Mouse (Mus musculus) intestine, embryonic 15.5 days (tissue): ENCODE data around the gene Ear1. TPM values are rescaled to one million over a fixed set of nuclear protein-coding genes. Genes with fewer than 3 reads are reported as not detected.
A peak's percentile ranks its signal among the peaks of the same experiment; 100 is the strongest.
"Not testable (repeated sequence)": the region's sequence is repeated elsewhere in the genome, so short reads cannot be mapped to it uniquely, and the experiment has no call there.

ENCODE experiments used
- ATAC-seq: fragments of 200-750 bp; cut with Nextera tagmentation; 2 replicates; pipeline ENCODE4 v1.8.0; 2017; ENCODE audit warnings: moderate TSS enrichment, moderate library complexity
- H3K27ac ChIP-seq: fragments of 300-500 bp; sonication (generic); 2 replicates; pipeline ENCODE4 v1.5.1; 2015; ENCODE audit warnings: mild to moderate bottlenecking, inconsistent platforms
- H3K27me3 ChIP-seq: fragments of 300-500 bp; sonication (generic); replicated peaks from 2 replicates; pipeline ENCODE4 v1.6.1; 2015; ENCODE audit warnings: inconsistent platforms
- H3K36me3 ChIP-seq: fragments of 300-500 bp; sonication (generic); 2 replicates; pipeline ENCODE4 v1.6.1; 2015; ENCODE audit warnings: inconsistent platforms
- H3K4me1 ChIP-seq: fragments of 300-500 bp; sonication (generic); replicated peaks from 2 replicates; pipeline ENCODE4 v1.6.1; 2015; ENCODE audit warnings: inconsistent platforms
- H3K4me2 ChIP-seq: fragments of 300-500 bp; sonication (generic); replicated peaks from 2 replicates; pipeline ENCODE4 v1.6.1; 2015; ENCODE audit warnings: mild to moderate bottlenecking, inconsistent platforms
- H3K4me3 ChIP-seq: fragments of 300-500 bp; sonication (generic); replicated peaks from 2 replicates; pipeline ENCODE4 v1.5.1; 2015; ENCODE audit warnings: inconsistent platforms
- H3K9ac ChIP-seq: fragments of 300-500 bp; sonication (generic); 2 replicates; pipeline ENCODE4 v1.6.1; 2015; ENCODE audit warnings: inconsistent platforms
- H3K9me3 ChIP-seq: fragments of 300-500 bp; sonication (generic); 2 replicates; pipeline ENCODE4 v1.6.1; 2016; ENCODE audit warnings: inconsistent platforms
- WGBS: fragments of 180-500 bp; shearing (Covaris S2); methylation state at CpG from one replicate; pipeline ENCODE4 v1.1.7; 2015; 5-methylcytosine and 5-hydroxymethylcytosine counted together
- polyA plus RNA-seq: library from polyadenylated mRNA; unstranded; fragments of >200 nt; fragmentation: Nextera tagmentation; extraction: Ambion mirVana; gene quantifications from 2 replicates; pipeline ENCODE4 v1.2.1, GENCODE M21; 2015

Gene Ear1
- polyA plus RNA-seq = not detected in 2 replicates

- H3K4me2 ChIP-seq, H3K9me3 ChIP-seq, H3K9ac ChIP-seq, ATAC-seq, H3K4me1 ChIP-seq, H3K27ac ChIP-seq, H3K36me3 ChIP-seq, H3K27me3 ChIP-seq, H3K4me3 ChIP-seq: not testable (repeated sequence)
- WGBS = 82% methylated on average over 3 of the region's 3 CpGs
Measured at GRCm38 (mm10) chr14:43875417-43875816, at the start of gene Ear1. Ear1 (minus strand) TSS chr14:43875517.

GRCm38 (mm10) chr14:43924688-43925403, 49.5 kb upstream of the Ear1 start, which contains the start of gene Gm8113:
Gm8113 (plus strand) TSS chr14:43925390.
- H3K36me3 ChIP-seq, H3K4me1 ChIP-seq, H3K9me3 ChIP-seq, H3K27me3 ChIP-seq: not testable (repeated sequence)
- H3K9ac ChIP-seq = peak within 1 kb of the TSS; percentile 44
- ATAC-seq = peak; percentile 99
- H3K4me3 ChIP-seq = peak within 1 kb of the TSS; percentile 45
- 11% methylated on average over 10 of the region's 10 CpGs for WGBS
- H3K27ac ChIP-seq = peak within 1 kb of the TSS; percentile 82
- H3K4me2 ChIP-seq = peak within 1 kb of the TSS; percentile 49

GRCm38 (mm10) chr14:43923459-43923858, 48.1 kb upstream of the Ear1 start, which contains the start of gene Ear10:
Ear10 (minus strand) TSS chr14:43923559.
- not testable (repeated sequence) for ATAC-seq, H3K9me3 ChIP-seq, H3K4me1 ChIP-seq, H3K27ac ChIP-seq, H3K27me3 ChIP-seq, H3K9ac ChIP-seq, H3K36me3 ChIP-seq, H3K4me3 ChIP-seq, H3K4me2 ChIP-seq
- 88% methylated on average over 3 of the region's 3 CpGs for WGBS

GRCm38 (mm10) chr14:43918214-43918613, 42.9 kb upstream of the Ear1 start:
- H3K9me3 ChIP-seq, H3K9ac ChIP-seq, H3K4me1 ChIP-seq, H3K4me3 ChIP-seq, H3K4me2 ChIP-seq, H3K27me3 ChIP-seq, H3K27ac ChIP-seq, ATAC-seq, H3K36me3 ChIP-seq: not testable (repeated sequence)

- not testable (repeated sequence) for H3K9me3 ChIP-seq, H3K36me3 ChIP-seq, H3K4me2 ChIP-seq, H3K4me1 ChIP-seq, H3K9ac ChIP-seq, H3K27ac ChIP-seq, H3K27me3 ChIP-seq, H3K4me3 ChIP-seq
- WGBS = 74% methylated on average over 3 of the region's 3 CpGs
- ATAC-seq = peak; percentile 86
Measured at GRCm38 (mm10) chr14:43898577-43898976, 23.3 kb upstream of the Ear1 start.

- not testable (repeated sequence) for H3K9ac ChIP-seq, H3K36me3 ChIP-seq, H3K4me1 ChIP-seq, H3K4me2 ChIP-seq, H3K9me3 ChIP-seq, H3K27ac ChIP-seq, H3K4me3 ChIP-seq, H3K27me3 ChIP-seq
- ATAC-seq = peak; percentile 75
- 38% methylated on average over 1 of the region's 2 CpGs for WGBS
Measured at GRCm38 (mm10) chr14:43895357-43895756, 20.0 kb upstream of the Ear1 start.

GRCm38 (mm10) chr14:43891288-43891687, 16.0 kb upstream of the Ear1 start:
- not testable (repeated sequence) for H3K36me3 ChIP-seq, ATAC-seq, H3K4me1 ChIP-seq, H3K27ac ChIP-seq, H3K9ac ChIP-seq, H3K4me3 ChIP-seq, H3K9me3 ChIP-seq, H3K4me2 ChIP-seq, H3K27me3 ChIP-seq
- WGBS = 88% methylated on average over 1 of the region's 1 CpGs

- not testable (repeated sequence) for H3K4me2 ChIP-seq, H3K9ac ChIP-seq, H3K27me3 ChIP-seq, H3K4me3 ChIP-seq, H3K36me3 ChIP-seq, H3K27ac ChIP-seq, H3K9me3 ChIP-seq, H3K4me1 ChIP-seq, ATAC-seq
- 44% methylated on average over 1 of the region's 1 CpGs for WGBS
Measured at GRCm38 (mm10) chr14:43886235-43886634, 10.9 kb upstream of the Ear1 start.

DNA sequence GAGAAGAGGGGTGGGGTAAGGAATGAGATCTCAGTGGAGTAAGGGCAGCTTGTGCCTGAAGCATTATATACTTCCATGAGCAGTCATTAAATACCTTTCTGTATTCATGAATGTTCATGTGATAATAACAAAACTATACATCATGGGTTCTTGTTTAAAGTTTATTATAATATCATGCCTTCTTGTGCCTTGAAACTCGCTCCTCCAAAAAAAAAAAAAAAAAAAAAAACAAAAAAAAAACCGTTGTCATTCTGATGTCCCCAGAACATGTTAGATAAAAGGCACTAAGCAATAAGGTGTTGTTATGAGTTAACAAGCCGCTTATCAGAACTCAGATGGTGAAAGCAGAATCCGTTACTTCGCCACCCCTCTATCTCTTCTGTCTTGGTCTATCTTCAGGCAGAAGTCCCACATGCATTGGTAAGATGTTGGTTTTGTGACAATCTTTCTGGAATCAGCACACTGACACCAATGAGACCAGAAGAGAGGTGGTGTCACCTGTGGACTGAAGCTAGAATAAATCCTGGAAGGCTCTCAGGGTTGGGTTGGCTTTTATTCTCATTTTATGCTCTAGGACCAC, 4.7 kb upstream of the Ear1 start:
- not testable (repeated sequence) for H3K27me3 ChIP-seq, H3K36me3 ChIP-seq, ATAC-seq, H3K9ac ChIP-seq, H3K4me1 ChIP-seq, H3K4me3 ChIP-seq, H3K9me3 ChIP-seq, H3K27ac ChIP-seq, H3K4me2 ChIP-seq
- 86% methylated on average over 5 of the region's 5 CpGs for WGBS

DNA sequence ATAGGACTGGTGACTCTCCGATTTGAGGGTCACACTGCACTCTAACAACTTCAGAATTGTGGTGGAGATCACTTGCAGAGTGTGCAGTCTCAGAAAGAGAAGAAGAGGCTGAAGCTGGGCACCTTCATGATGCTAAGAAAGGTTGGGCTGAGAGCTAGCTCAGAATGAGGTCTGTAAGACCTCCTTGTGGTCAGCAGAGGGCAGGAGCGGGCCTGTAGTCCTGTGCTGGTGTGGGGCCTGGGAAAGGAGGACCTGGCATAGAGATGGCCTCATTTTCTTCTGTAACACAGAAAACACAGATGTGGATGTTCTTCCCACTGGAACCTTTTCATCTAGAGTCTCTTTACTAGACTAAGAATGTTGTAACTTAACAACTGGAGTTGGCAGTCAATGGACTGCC, 2.5 kb upstream of the Ear1 start:
- H3K27ac ChIP-seq, H3K9ac ChIP-seq, ATAC-seq, H3K27me3 ChIP-seq, H3K4me3 ChIP-seq, H3K9me3 ChIP-seq, H3K4me1 ChIP-seq, H3K4me2 ChIP-seq, H3K36me3 ChIP-seq: not testable (repeated sequence)
- WGBS = 35% methylated on average over 1 of the region's 2 CpGs

GRCm38 (mm10) chr14:43874862-43875261, 455 bp downstream of the Ear1 start:
- not testable (repeated sequence) for H3K27ac ChIP-seq, H3K36me3 ChIP-seq, H3K9me3 ChIP-seq, H3K4me3 ChIP-seq, H3K4me2 ChIP-seq, H3K27me3 ChIP-seq, H3K9ac ChIP-seq, ATAC-seq, H3K4me1 ChIP-seq
- WGBS = 84% methylated on average over 3 of the region's 3 CpGs

DNA sequence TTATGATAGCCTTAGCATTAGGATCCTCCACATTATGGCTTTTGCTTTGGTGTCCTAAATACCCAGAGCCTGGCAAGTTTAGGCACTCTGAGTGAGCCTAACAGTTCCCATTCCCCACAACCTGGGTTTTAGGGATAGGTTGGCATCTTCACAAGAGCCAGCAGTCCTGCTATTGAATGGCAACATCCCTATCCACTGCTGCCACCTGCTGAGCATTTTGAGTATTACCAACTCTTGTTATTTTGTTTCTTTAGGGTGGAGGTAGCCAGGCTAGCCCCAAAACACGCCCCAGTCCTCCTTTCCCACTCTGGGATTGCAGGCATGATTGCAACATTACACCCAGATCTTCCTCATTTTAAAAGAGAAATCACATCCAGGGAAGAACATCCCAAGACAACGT, 14.8 kb downstream of the Ear1 start:
- WGBS = 21% methylated on average over 2 of the region's 2 CpGs
- H3K9me3 ChIP-seq, H3K27ac ChIP-seq, ATAC-seq, H3K4me3 ChIP-seq, H3K36me3 ChIP-seq, H3K27me3 ChIP-seq, H3K4me2 ChIP-seq, H3K9ac ChIP-seq, H3K4me1 ChIP-seq: not testable (repeated sequence)

GRCm38 (mm10) chr14:43859465-43859864, 15.9 kb downstream of the Ear1 start:
- H3K9ac ChIP-seq, H3K4me2 ChIP-seq, H3K9me3 ChIP-seq, H3K4me1 ChIP-seq, H3K36me3 ChIP-seq, H3K27me3 ChIP-seq, H3K4me3 ChIP-seq, H3K27ac ChIP-seq, ATAC-seq: not testable (repeated sequence)
- 50% methylated on average over 5 of the region's 6 CpGs for WGBS
